Mouse (Mus musculus) thymus, adult 2 months (tissue): Measurements from ENCODE around the gene Actb.

ENCODE experiments used
- CTCF ChIP-seq: fragments of 200-500 bp; IDR thresholded peaks from 2 replicates; pipeline ENCODE4 v1.5.1; 2012; ENCODE audit warnings: mild to moderate bottlenecking, control low read depth, low read length, moderate library complexity, borderline replicate concordance; ENCODE audit not compliant: control insufficient read depth, poor library complexity, insufficient read depth; ENCODE audit errors: extremely low read depth
- POLR2A ChIP-seq: fragments of 200-500 bp; IDR thresholded peaks from 2 replicates; pipeline ENCODE4 v1.6.1; 2012; ENCODE audit warnings: mild to moderate bottlenecking, low read length, control low read depth, moderate library complexity; ENCODE audit not compliant: control insufficient read depth, poor library complexity, insufficient read depth; ENCODE audit errors: extremely low read depth

DNA sequence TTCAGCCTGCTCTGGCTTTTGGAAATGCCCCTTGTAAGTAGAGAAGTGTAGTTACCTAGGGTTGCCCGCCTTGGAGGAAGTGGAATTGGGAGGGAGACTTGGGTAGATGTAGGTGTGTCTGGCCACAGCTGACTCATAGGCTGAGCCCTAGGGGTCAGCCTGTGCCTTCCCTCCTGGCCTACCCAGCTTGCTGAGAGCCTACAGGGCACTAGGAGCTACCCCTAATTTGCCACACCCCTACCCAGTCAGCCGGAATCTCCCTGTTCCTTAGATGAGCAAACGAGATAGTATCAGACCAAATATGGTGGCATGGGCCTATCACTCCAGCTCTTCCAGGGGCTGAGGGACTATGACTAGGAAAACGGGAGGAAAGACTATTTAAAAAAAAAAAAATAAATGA lies 6.2 kb upstream of the Actb start:
- no peak for TF ChIP-seq POLR2A
- TF ChIP-seq CTCF, result no peak
